Mouse (Mus musculus) left cerebral cortex, postnatal 14 days (tissue): ENCODE results near the gene Ap5z1. TPM values are rescaled to one million over a fixed set of nuclear protein-coding genes. Genes with fewer than 3 reads are reported as not detected.

ENCODE experiments used
- DNase-seq, 2 experiments: peaks; one replicate each; pipeline ENCODE4 v3.0.0; 2021 to 2022; ENCODE audit warnings: low spot score in 2 of 2, mixed read lengths in 1 of 2
- intact Hi-C: fragments of 180-260 bp; cut with DNase I; formaldehyde crosslinking; loops from one replicate; pipeline ENCODE4 v1.15.1; 2025
- total RNA-seq, 2 experiments: library from RNA; stranded (reverse); gene quantifications; 2 replicates each; pipeline ENCODE4 v1.2.3; 2021

The Ap5z1 gene
- total RNA-seq, 2 experiments from 2014 or later: 18.6 to 21.0 TPM

DNA sequence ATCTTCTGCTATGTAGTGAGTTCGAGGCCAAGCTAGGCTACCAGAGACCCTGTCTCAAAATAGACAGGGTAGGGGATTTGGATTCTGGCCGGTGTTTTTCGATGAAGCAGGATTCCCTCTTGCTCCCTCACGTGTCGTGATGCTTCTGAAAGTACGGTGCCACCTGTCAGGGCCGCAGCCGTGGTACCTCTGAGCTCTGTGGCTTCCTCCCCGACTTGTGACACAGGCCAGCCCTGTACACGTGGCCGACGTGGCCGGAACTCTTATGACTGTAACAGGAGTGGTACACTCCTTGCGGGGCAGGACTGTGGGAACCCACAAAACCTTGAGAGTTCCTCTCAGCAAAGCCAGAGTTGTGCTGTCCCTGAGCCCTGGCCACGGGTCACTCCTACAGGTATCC, 28.0 kb upstream of the Ap5z1 start:
- DNase-seq: no peak
- intact Hi-C loops: no loop called here

DNA sequence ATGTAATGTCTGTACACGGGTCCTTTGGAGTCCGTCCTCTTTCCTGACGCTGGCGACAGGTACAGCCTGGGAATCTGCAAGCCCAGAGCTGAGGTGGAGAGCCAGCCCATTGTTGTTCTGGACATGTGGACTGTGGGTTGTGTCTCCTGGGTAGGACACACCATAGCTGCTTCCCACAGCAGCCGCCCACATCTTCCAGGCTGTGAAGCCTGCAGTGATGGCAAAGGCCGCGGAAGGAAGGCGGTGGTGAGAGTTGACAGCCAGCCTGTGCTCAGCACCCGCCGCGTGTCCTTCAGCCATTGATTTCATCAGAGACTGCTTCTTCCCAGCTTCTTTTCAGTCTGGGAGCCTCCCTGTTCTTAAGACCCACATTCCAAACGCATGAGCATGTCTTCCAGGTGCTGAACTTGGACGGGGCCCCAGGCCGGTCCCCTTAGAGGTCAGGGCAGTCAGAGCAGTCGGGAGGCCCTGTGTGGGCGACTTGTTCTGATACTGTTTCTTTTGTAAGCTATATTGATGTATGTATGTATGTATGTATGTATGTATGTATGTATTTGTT, 25.3 kb upstream of the Ap5z1 start:
- DNase-seq: peak in 1 of 2 experiments; percentile 48
- intact Hi-C loops: no loop called here

DNA sequence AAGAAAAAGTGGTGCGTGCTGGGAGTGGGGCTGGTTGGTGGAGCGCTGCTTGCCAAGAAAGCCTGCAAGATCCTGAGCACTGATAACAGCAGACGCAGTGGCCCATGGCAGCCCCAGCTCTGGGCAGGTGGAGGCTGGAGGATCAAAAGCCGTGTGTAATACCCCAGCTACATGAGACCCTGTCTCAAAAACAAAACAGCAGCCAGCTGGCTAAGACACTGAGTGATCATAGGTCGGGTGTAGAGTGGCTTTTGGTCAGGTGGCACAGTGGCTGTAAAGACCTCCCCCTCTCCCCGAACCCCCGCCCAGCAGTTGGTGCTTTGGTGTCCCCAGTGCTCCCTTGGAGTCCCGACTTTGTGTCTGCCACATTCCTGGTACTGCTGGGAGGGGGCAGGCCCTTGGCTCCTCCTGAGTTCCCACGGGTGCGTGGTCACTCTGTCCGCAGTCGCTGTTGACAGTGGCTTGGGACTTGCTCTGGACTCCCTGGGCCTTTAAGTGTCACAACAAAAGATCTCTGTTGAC, 23.8 kb upstream of the Ap5z1 start:
- no peak for DNase-seq
- intact Hi-C loops: loop anchor here (2.0 kb wide), 1 partner anchor 37 kb away; no protein-coding TSS in a partner anchor

DNA sequence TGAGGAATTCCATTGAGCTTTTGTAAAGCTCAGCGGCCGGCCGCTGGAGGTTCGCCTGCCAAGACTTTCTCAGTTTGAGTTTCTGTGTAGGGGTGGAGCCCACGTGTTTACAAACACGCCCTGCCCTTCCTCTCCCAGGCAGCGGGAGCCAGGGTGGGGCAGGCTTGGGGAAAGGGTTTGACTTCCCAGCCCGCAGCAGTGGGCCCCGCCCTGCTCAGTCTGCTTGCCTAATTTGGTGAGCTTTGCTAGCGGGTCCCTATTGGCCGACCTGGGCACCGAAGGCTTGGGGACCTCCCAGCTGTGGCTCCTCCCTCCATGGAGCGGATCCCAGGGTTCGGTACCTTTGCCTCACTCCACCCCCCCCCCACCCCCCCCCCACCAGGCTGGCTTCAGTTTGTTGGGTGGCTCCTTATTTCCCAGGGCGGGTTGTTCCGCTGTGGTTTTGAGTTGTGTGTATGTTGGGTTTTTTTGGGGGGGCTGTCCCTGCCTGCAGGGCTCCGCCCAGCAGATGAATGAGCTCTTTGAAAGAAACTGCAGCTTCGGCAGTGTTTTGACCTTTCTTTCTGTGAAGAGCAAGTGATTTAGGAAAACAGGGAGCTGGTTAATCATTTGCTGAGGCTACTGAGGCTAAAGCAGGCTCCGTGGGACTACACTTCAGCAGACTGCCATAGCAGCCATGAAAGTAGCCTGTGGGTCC, 23.1 kb upstream of the Ap5z1 start:
- peak in 1 of 2 experiments; percentile 46 for DNase-seq
- intact Hi-C loops: loop anchor here (2.0 kb wide), 1 partner anchor 38 kb away; no protein-coding TSS in a partner anchor

DNA sequence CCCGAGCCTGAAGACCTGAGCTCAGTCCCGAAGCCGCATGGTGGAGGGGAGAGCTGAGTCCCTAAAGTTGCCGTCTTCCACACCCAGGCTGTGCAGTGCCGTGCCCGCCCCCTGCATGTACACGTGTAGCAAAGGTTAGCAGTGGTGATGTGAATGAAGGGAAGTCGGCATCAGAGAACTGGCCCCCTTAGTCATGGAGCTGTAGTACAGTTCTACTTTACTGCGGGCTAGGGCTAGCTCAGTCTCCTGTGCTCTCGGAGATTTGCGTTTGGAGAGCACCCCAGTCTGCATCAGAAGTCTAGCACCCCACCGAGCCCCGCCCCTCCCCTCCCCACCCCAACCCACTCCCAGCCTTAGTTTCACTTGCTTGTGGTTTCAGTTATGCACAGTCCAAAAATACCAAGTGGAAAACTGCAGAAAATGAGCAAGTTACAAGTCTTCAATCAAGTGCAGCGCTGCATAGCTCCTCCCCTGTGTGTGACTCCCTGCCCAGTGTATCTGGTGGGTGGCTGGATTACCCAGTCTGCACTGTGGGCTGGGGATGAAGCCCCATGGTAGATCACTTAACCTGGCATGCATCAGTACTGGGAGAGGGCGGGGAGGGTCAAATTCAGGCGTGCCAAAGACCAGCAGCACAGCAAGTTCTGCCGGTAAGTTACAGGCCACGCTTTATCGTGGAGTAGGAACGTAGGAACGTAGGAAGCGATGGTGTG, 22.3 kb upstream of the Ap5z1 start:
- intact Hi-C loops: loop anchor here (2.0 kb wide), 1 partner anchor 39 kb away; no protein-coding TSS in a partner anchor
- DNase-seq: no peak

DNA sequence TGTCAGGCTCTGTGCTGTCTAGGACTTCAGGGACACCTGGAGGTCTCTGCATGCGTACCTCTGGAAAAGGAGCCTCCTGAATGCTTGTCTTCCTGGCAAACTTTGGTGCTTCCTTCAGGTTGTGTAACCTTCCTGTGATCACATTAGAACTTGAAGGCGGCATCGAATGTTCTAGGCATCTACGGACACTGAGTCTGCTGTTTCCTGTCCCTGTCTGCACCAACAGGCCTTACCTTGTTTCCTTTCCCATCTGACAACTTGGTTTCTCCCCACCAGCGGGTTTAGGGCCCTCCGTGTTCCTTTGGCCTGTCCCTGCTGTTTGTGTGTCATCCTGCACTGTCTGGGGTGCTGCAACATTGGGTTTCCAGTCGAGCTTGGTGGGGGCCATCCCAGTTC, 21.7 kb upstream of the Ap5z1 start:
- intact Hi-C loops: no loop called here

DNA sequence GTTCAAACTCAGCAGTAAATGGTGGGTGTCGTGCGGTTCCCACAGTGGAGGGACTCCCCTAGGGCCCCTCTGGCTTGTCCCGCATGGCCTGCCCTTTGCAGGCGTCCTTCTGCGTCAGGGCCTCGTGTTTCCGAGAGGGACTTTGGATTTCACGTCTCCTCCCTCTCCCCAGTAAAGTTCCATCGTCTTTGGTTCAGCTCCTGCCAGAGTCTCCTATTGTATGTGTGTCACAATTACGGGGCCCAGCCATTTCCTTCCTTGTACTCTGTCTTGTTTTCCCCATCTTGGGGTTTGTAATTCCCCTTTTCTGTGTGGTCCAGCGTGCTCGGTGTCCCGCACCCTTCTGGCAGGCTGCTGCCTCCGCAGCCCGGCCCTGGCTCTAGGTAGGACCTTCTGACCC, 20.2 kb upstream of the Ap5z1 start:
- intact Hi-C loops: no loop called here
- DNase-seq: no peak

More for the DNA sequence above, 21.7 kb upstream of the Ap5z1 start:
- DNase-seq: no peak

DNA sequence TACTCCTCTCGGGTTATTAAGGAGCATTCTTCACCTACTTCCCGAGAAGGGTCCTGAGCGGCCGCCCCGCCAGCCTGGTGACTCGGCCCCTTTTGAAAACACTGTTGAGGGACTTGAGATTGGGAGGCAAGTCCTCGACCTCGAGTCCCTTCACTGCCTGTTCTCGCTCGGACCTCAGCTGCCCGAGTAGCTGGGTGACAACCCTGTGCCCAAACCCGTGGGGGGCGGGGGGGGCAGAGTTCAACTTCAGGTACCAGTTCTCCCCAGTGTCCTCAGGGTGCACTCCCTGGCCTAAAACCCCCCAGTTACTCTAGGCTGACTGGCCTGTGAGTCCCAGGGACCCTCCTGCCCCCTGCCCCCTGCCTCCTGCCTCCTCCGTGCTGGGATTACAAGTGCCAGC, 19.8 kb upstream of the Ap5z1 start:
- intact Hi-C loops: no loop called here
- no peak for DNase-seq

DNA sequence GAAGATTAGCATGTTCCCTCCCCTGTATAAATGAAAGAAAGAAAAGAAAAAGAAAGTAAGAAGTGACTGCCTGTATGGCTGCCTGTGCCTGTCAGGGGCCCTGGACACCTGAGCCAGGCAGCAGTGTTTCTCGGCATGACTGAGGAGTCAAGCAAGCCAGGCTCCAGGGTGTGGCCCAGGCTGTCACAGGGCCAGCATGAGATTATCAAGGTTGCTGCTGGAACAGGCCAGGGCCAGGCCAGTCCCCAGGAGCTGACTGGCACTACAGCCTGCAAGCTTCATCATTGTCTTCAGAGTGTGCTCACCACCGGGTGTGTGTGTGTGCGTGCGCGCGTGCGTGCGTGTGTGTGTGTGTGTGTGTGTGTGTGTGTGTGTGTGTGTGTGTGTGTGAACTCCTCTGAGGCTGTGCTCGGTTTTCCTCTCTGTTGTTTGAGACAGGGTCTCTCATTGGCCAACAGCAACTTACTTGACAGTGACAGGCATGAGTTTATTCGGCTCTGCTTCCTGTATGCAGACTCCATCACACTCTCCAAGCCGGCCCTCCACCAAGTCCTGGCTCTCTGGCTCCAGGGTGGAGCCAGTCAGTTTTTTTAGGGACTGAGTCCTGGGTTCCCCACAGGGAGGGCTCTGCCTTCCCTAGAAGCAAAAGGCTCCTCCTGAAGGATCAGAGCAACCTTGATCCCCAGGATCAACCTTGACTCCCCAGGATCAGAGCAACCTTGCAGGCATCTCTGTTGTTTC, 18.8 kb upstream of the Ap5z1 start:
- no peak for DNase-seq
- intact Hi-C loops: loop anchor here (5.0 kb wide), 2 partner anchors 78 to 1598 kb away; no protein-coding TSS in a partner anchor

DNA sequence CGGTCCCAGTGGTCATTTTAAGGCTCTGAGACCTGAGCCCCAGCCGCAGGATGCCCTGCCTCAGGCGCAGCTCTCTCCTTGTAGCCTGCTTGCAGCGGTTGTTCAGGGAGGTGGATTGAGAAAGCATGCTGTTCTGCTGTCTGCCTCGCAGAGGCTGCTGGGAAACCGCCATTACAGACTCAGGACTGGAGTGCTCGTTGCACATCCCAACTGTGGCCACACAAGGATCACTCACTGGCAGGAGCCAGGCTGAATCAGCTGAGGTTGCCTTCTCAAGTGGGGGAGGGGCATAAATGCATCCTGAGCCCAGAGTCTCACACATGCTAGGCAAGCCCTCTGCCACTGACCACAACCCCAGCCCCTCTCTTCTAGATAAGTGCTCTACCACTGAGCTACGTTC, 18.0 kb upstream of the Ap5z1 start:
- intact Hi-C loops: loop anchor here (5.0 kb wide), 2 partner anchors 78 to 1598 kb away; no protein-coding TSS in a partner anchor
- no peak for DNase-seq

DNA sequence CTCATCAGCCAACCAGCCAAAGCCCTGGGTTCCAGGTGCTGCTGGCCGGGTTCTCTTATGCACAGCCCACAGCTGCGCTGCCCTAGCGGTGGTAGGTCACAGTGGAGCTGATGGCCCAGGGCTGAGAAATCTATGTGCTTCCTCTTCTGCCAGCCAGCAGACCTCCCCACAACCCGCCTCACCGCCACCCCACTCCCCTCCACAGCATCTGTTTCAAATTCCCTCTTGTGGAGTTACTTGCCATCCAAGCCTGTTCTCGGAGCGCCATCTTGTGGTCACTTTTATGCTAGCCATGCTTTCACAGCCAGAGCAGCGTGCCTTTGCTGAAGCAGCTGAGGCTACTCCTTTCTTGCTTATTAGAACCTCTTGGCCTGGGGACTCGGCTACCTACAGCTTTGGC, 15.7 kb upstream of the Ap5z1 start:
- DNase-seq: peak; percentile 93 to 95
- intact Hi-C loops: loop anchor here (5.0 kb wide), 2 partner anchors 81 to 1601 kb away; no protein-coding TSS in a partner anchor

DNA sequence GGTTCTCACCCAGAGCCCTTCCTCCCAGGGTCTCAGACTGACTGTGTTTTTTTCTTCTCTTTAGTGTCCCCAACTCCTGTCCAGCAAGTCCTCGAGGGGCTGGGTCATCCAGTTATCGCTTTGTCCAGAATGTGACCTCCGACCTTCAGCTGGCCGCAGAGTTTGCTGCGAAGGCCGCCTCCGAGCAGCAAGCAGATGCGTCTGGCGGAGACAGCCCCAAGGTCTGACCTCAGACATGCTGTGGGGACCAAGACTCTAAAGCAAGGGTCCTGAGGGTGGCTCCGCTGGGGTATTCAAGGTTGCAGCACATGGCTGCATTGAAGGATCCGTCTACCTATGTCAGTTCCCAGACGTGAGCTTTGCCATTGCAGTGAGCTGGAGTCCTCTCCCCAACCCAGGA, 15.1 kb upstream of the Ap5z1 start:
- intact Hi-C loops: loop anchor here (5.0 kb wide), 2 partner anchors 81 to 1601 kb away; no protein-coding TSS in a partner anchor
- DNase-seq: no peak

DNA sequence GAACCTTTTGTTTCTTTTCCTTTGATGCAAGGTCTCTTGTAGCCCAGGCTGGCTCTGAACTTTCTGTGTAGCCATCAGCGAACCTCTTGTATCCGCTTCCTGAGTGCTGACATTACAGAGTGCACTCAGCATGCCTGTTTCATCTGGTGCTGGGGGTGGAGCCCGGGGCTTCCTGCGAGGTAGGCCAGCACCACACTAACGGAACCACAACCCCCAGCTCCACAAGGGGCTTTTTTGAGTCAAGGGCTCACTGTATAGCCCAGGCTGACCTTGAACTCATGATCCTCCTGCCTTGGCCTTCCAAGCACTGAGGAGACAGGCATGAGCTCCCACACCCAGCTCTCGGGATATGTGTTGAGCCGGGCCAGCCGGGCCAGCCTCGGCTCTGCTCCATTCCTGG, 12.9 kb upstream of the Ap5z1 start:
- DNase-seq: no peak
- intact Hi-C loops: no loop called here

DNA sequence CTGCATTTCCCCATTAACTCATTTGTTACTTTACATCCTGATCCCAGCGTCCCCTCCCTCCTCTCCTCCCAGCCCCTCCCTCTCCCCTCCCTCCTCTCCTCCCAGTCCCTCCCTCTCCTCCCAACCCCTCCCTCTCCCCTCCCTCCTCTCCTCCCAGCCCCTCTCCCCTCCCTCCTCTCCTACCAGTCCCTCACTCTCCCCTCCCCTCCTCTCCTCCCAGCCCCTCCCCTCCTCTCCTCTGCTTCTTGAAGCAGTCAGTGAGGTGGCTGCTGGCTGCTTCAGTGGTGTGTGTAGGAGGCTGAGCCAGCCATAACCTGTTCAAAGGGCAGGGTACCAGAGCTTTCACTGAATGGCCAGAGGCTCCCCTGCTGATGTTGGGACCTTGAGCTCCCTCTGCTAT, 12.0 kb upstream of the Ap5z1 start:
- intact Hi-C loops: no loop called here

DNA sequence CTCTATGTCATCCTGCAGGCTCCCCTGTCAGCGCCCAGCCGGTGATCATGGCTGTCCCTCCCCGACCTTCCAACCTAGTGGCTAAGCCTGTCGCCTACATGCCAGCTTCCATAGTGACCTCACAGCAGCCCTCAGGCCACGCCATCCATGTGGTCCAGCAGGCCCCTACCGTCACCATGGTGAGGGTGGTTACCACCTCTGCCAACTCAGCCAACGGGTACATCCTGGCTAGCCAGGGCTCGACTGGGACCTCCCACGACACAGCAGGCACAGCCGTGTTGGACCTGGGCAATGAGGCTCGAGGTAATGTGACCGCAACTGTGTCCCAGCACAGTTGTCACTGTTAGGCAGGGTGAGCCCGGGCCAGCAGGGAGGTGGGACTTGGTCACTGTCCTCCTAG, 10.0 kb upstream of the Ap5z1 start:
- no peak for DNase-seq
- intact Hi-C loops: no loop called here

More for the DNA sequence above, 12.0 kb upstream of the Ap5z1 start:
- no peak for DNase-seq

DNA sequence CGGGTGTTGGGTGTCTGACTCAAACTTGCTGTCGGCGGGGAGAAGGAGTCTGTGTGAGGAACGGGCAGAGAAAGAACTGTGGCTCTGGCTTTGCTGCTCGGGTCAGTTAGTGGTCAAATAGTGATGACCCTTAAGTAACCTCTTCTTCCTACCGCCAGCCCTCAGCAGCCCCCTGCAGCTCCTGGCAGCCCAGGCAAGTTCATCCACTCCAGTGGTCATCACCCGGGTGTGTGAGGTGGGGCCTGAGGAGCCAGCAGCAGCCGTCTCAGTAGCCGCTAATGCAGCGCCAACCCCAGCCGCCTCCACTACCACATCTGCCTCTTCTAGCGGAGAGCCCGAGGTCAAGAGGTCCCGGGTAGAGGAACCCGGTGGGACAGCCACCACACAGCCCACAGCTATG, 7.4 kb upstream of the Ap5z1 start:
- intact Hi-C loops: no loop called here
- DNase-seq: no peak

DNA sequence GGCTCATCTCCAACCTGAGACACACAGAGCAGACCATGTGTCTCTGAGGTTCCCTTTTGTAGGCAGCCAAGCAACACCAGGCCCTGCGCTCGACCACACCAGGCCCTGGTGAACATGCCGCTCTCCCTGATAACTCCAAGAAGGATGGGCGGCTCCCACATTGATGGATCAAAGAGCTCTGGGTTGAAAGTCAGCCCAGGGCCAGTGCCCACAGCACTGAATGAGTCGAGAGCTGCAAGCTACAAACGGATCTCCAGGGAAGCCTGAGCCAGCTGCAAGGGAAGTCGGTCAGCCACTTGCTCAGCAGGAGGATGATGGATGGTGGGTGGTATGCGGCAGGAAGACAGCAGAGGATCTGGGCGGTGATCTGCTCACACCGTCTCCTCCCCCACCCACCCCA, 6.4 kb upstream of the Ap5z1 start:
- DNase-seq: no peak

DNA sequence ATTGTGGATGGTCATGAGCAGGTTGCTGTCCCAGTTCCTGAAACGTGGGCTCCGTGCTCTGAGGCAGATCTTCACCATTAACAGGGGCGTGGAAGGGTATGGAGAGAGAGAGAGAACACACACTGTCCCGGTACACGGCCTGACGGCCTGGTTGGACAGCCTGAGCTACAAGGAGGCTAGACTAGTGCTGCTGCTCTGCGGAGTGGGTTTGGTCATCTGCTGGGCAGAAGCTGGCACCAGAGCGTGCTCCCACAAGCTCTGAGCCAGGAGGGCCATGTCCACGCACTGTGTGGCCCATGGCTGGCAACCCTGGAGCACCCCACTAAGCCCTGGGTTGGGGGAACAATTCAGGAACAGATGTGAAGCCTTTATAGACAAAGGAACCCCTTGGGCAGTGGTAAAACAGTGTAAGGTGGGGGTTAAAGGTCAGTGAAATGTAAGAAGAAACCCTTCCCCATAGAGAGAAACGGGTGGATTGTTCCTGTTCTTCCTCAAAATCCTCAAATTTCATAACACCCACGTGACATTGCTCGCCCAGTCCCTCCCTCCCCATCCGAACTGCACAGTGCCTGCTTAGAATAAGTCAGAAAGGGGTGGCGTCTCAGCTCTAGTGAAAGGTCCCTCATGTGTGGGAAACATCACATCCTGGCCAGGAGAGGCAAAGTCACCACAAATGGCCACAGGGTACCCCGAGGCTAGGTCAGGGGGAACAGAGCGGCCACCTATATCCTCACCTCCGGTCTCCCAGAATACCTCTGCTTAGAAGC, 4.8 kb upstream of the Ap5z1 start:
- no peak for DNase-seq
- intact Hi-C loops: no loop called here

More for the DNA sequence above, 6.4 kb upstream of the Ap5z1 start:
- intact Hi-C loops: no loop called here

DNA sequence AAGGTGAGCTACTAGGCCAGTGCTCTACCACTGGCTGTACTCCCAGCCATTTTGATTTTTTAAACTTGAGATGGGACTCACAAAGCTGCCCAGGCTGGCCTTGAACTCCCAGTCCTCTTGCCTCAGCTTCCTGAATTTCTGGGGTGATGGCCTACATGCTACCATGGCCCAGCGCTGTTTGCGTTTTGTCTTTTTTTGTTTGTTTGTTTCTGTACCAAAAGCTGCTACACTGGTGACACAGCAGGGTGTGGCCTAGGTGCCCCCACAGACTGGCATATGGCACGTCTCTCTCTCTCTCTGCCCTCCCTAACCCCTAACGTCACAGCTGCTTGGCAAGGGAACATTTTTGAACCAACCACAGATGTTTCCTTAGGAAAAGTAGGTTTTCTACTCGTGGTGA, 3.9 kb upstream of the Ap5z1 start:
- intact Hi-C loops: no loop called here
- DNase-seq: no peak
